Mouse (Mus musculus): ENCODE measurements around the gene Sfxn5. TPM values are rescaled to one million over a fixed set of nuclear protein-coding genes. Genes with fewer than 3 reads are reported as not detected.

Sfxn5 gene
- polyA plus RNA-seq, 1 experiment = 2.0 TPM

DNA sequence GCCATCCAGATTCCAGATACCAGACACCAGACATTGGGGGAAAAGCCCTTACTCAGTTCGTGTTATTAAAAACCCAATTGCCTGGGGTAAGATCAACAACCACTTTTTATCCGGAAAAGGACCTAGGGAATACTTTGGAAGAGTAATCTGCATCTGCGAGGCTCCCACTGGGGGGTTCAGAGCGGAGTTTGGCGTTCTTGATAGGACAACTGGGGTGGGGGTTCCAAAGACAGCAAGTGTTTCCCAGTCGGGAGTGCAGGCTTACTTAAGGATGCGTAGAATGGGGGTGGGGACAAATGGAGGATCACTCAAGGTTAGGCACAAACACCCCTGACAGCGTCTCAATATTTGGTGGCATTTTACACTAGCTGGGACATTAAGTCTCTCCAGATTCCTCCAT, 1.5 kb downstream of the Sfxn5 start:
- Histone ChIP-seq H3K36me3 (ENCODE audit: control insufficient read depth, insufficient read depth) (no peaks in the 10 kb centered on the region), H3K4me3 (peak overlapping the region; percentile 80), H3K27me3 (ENCODE audit: control insufficient read depth, insufficient read depth, insufficient read length) (no peaks in the 10 kb centered on the region), H3K4me2 (ENCODE audit: low read depth) (peak overlapping the region; percentile 95), H3ac (ENCODE audit: control insufficient read depth, insufficient read length) (no peak overlapping the region), H3K79me2 (ENCODE audit: control insufficient read depth, insufficient read depth) (no peaks in the 10 kb centered on the region)
- no peak for TF ChIP-seq MYOG (IDR thresholded peaks at IDR 0.05; ENCODE audit: control insufficient read depth in 1 of 3, insufficient read depth in 1 of 3, insufficient read length in 2 of 3, low read depth in 2 of 3)
- no peak for TF ChIP-seq TCF12 (IDR thresholded peaks at IDR 0.05; ENCODE audit: insufficient read depth, poor library complexity, severe bottlenecking)
- TF ChIP-seq MYOD1 (IDR thresholded peaks at IDR 0.05; ENCODE audit: control insufficient read depth in 1 of 3, insufficient read length in 2 of 3, low read depth in 2 of 3) = no peak
- TF ChIP-seq TCF3 (IDR thresholded peaks at IDR 0.05; ENCODE audit: insufficient read length, low read depth) = no peak
- TF ChIP-seq USF1 (IDR thresholded peaks at IDR 0.05; ENCODE audit: low read depth) = no peak
- no peak for TF ChIP-seq POLR2AphosphoS2 (IDR thresholded peaks at IDR 0.05; ENCODE audit: insufficient read length, low read depth)
- TF ChIP-seq E2F4 (IDR thresholded peaks at IDR 0.05; ENCODE audit: insufficient read depth) = no peak
- TF ChIP-seq MAX (IDR thresholded peaks at IDR 0.05; ENCODE audit: low read depth) = no peak
- no peak for TF ChIP-seq CEBPB (IDR thresholded peaks at IDR 0.05; ENCODE audit: insufficient read depth, poor library complexity, severe bottlenecking)
- no peak for TF ChIP-seq POLR2A (IDR thresholded peaks at IDR 0.05; ENCODE audit: insufficient read length, low read depth)
- TF ChIP-seq SRF (IDR thresholded peaks at IDR 0.05; ENCODE audit: control insufficient read depth, insufficient read length, low read depth) = no peak
- no peak for TF ChIP-seq REST (IDR thresholded peaks at IDR 0.05; ENCODE audit: insufficient read depth, insufficient read length)

DNA sequence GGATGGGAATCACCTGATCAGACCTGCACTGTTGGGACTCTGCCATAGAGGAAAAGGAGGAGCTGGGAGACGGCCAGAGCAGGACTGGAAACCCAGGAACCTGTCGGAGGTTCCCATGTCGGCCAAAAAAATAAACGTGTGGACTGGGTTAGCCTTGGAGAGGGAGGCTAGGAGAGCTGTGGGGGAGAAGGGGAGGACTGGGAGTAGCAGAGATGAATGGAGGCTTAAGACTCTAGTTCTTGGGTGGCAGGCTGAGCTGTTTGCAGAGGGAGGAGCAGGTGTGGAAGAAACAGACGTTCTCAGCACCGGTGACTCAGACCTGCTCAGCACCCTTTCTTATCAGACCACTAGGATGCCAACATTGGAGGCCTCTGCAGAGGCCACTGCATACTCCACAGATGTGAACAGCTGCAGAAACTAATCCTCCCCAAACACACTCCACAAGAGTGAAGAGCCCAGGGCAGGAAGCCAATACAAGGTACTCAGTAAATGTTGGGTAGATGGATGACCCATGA, 1.9 kb downstream of the Sfxn5 start:
- no peaks in the 10 kb centered on the region for H3K79me2 ChIP-seq (ENCODE audit: control insufficient read depth, insufficient read depth)
- H3K36me3 ChIP-seq (ENCODE audit: control insufficient read depth, insufficient read depth) = no peaks in the 10 kb centered on the region
- no peak overlapping the region for H3ac ChIP-seq (ENCODE audit: control insufficient read depth, insufficient read length)
- TF ChIP-seq MYOG (IDR thresholded peaks at IDR 0.05; ENCODE audit: control insufficient read depth in 1 of 3, insufficient read depth in 1 of 3, insufficient read length in 2 of 3, low read depth in 2 of 3) (peak in 1 of 3 experiments; percentile 18), MYOD1 (IDR thresholded peaks at IDR 0.05; ENCODE audit: control insufficient read depth in 1 of 3, insufficient read length in 2 of 3, low read depth in 2 of 3) (peak in 1 of 3 experiments; percentile 49), POLR2A (IDR thresholded peaks at IDR 0.05; ENCODE audit: insufficient read length, low read depth) (no peak)
- H3K27me3 ChIP-seq (ENCODE audit: control insufficient read depth, insufficient read depth, insufficient read length) = no peaks in the 10 kb centered on the region
- H3K4me3 ChIP-seq = peak overlapping the region; percentile 80
- H3K4me2 ChIP-seq (ENCODE audit: low read depth) = peak overlapping the region; percentile 95

DNA sequence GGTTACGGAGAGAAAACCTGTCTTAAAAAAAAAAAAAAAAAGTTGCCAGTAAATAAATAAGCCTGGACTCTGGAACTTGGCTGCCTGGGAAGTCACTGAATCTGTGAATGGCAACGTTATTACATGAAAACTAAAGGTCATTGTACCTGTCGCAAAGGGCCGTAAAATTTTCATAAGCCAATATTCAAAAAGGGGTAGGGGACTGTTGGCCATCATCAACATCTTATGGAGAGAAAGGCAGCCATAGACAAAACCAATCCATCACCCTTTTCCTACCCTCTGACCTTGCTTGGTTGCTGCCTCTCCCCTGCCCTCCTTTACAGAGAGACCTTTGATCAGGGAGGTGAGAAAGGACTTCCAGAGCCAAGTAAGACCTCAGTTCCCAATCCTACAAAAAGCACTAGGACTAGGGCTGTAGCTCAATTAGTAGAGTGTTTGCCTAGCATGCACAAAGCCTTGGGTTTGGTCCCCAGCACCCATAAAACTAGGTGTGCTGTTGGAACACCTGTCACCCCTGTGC, 3.5 kb downstream of the Sfxn5 start:
- Histone ChIP-seq H3K36me3 (ENCODE audit: control insufficient read depth, insufficient read depth) (no peaks in the 10 kb centered on the region), H3K79me2 (ENCODE audit: control insufficient read depth, insufficient read depth) (no peaks in the 10 kb centered on the region), H3K27me3 (ENCODE audit: control insufficient read depth, insufficient read depth, insufficient read length) (no peaks in the 10 kb centered on the region), H3ac (ENCODE audit: control insufficient read depth, insufficient read length) (no peak overlapping the region), H3K4me3 (no peak overlapping the region), H3K4me2 (ENCODE audit: low read depth) (no peak overlapping the region)
- TF ChIP-seq SRF (IDR thresholded peaks at IDR 0.05; ENCODE audit: control insufficient read depth, insufficient read length, low read depth) (no peak), POLR2A (IDR thresholded peaks at IDR 0.05; ENCODE audit: insufficient read length, low read depth) (no peak), CEBPB (IDR thresholded peaks at IDR 0.05; ENCODE audit: insufficient read depth, poor library complexity, severe bottlenecking) (no peak), TCF3 (IDR thresholded peaks at IDR 0.05; ENCODE audit: insufficient read length, low read depth) (no peak), TCF12 (IDR thresholded peaks at IDR 0.05; ENCODE audit: insufficient read depth, poor library complexity, severe bottlenecking) (no peak), E2F4 (IDR thresholded peaks at IDR 0.05; ENCODE audit: insufficient read depth) (no peak), MYOG (IDR thresholded peaks at IDR 0.05; ENCODE audit: control insufficient read depth in 1 of 3, insufficient read depth in 1 of 3, insufficient read length in 2 of 3, low read depth in 2 of 3) (no peak)

DNA sequence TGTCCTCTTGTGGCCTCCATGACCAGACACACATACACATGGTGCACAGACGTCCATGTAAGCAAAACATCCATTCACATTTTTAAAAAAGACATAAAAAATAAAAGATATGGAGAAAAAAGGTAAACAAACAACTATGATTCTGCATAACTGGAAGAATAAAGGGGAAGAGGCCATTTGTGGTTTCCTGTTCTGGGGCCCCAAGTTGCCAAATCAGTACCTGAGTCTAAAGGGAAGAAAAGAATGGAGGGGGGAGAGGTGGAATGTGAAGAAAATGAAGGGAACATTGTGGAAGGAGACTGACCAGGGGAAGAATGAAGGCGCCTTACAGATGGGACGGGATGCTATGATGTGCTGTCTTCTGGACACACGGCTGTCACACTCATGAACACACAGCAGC, 6.7 kb downstream of the Sfxn5 start:
- no peaks in the 10 kb centered on the region for H3K36me3 ChIP-seq (ENCODE audit: control insufficient read depth, insufficient read depth)
- no peak overlapping the region for H3K4me3 ChIP-seq
- no peaks in the 10 kb centered on the region for H3K27me3 ChIP-seq (ENCODE audit: control insufficient read depth, insufficient read depth, insufficient read length)
- no peak for TF ChIP-seq REST (IDR thresholded peaks at IDR 0.05; ENCODE audit: insufficient read depth, insufficient read length)
- no peak for TF ChIP-seq POLR2A (IDR thresholded peaks at IDR 0.05; ENCODE audit: insufficient read length, low read depth)
- no peak for TF ChIP-seq USF1 (IDR thresholded peaks at IDR 0.05; ENCODE audit: low read depth)
- TF ChIP-seq CEBPB (IDR thresholded peaks at IDR 0.05; ENCODE audit: insufficient read depth, poor library complexity, severe bottlenecking) = no peak
- TF ChIP-seq MAX (IDR thresholded peaks at IDR 0.05; ENCODE audit: low read depth) = no peak
- no peak for TF ChIP-seq MYOG (IDR thresholded peaks at IDR 0.05; ENCODE audit: control insufficient read depth in 1 of 3, insufficient read depth in 1 of 3, insufficient read length in 2 of 3, low read depth in 2 of 3)
- no peak for TF ChIP-seq SRF (IDR thresholded peaks at IDR 0.05; ENCODE audit: control insufficient read depth, insufficient read length, low read depth)
- no peak for TF ChIP-seq TCF3 (IDR thresholded peaks at IDR 0.05; ENCODE audit: insufficient read length, low read depth)
- no peak for TF ChIP-seq POLR2AphosphoS2 (IDR thresholded peaks at IDR 0.05; ENCODE audit: insufficient read length, low read depth)
- no peak overlapping the region for H3K4me2 ChIP-seq (ENCODE audit: low read depth)
- no peak overlapping the region for H3ac ChIP-seq (ENCODE audit: control insufficient read depth, insufficient read length)
- H3K79me2 ChIP-seq (ENCODE audit: control insufficient read depth, insufficient read depth) = no peaks in the 10 kb centered on the region

DNA sequence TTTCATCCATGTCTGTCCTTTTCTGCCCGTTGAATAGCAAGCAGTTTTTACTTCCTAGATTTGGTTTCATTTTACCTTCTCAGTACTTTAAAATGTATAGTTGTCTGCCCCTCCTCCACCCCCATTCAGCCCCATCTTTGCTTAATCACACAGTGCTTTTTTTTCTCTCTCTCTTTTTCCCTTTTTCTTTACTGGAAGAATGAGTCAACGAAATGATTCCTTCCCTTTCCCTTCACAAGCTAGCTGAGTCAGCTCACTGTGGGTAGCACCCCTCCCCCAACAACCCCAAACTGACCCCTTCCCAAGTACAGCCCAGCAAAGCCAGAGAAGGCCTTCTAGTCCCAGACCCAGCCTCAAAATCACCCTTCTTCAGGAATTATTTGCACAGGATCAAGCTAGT, 8.1 kb downstream of the Sfxn5 start:
- Histone ChIP-seq H3ac (ENCODE audit: control insufficient read depth, insufficient read length) (no peak overlapping the region), H3K4me2 (ENCODE audit: low read depth) (peak overlapping the region; percentile 45)
- TF ChIP-seq SRF (IDR thresholded peaks at IDR 0.05; ENCODE audit: control insufficient read depth, insufficient read length, low read depth) = no peak
- TF ChIP-seq TCF12 (IDR thresholded peaks at IDR 0.05; ENCODE audit: insufficient read depth, poor library complexity, severe bottlenecking) = no peak
- TF ChIP-seq POLR2A (IDR thresholded peaks at IDR 0.05; ENCODE audit: insufficient read length, low read depth) = no peak
- no peak for TF ChIP-seq CEBPB (IDR thresholded peaks at IDR 0.05; ENCODE audit: insufficient read depth, poor library complexity, severe bottlenecking)
- no peak for TF ChIP-seq MYOG (IDR thresholded peaks at IDR 0.05; ENCODE audit: control insufficient read depth in 1 of 3, insufficient read depth in 1 of 3, insufficient read length in 2 of 3, low read depth in 2 of 3)
- no peak for TF ChIP-seq E2F4 (IDR thresholded peaks at IDR 0.05; ENCODE audit: insufficient read depth)
- TF ChIP-seq TCF3 (IDR thresholded peaks at IDR 0.05; ENCODE audit: insufficient read length, low read depth) = no peak
- TF ChIP-seq POLR2AphosphoS2 (IDR thresholded peaks at IDR 0.05; ENCODE audit: insufficient read length, low read depth) = no peak
- no peak for TF ChIP-seq MYOD1 (IDR thresholded peaks at IDR 0.05; ENCODE audit: control insufficient read depth in 1 of 3, insufficient read length in 2 of 3, low read depth in 2 of 3)
- no peak for TF ChIP-seq USF1 (IDR thresholded peaks at IDR 0.05; ENCODE audit: low read depth)
- TF ChIP-seq MAX (IDR thresholded peaks at IDR 0.05; ENCODE audit: low read depth) = no peak
- TF ChIP-seq REST (IDR thresholded peaks at IDR 0.05; ENCODE audit: insufficient read depth, insufficient read length) = no peak

More for the DNA sequence above, 8.1 kb downstream of the Sfxn5 start:
- no peaks in the 10 kb centered on the region for H3K36me3 ChIP-seq (ENCODE audit: control insufficient read depth, insufficient read depth)
- H3K27me3 ChIP-seq (ENCODE audit: control insufficient read depth, insufficient read depth, insufficient read length) = no peaks in the 10 kb centered on the region
- H3K79me2 ChIP-seq (ENCODE audit: control insufficient read depth, insufficient read depth) = no peaks in the 10 kb centered on the region
- no peak overlapping the region for H3K4me3 ChIP-seq
